Comparison of ENCODE assay signal across 11 mouse cellular contexts in the genomic region with DNA sequence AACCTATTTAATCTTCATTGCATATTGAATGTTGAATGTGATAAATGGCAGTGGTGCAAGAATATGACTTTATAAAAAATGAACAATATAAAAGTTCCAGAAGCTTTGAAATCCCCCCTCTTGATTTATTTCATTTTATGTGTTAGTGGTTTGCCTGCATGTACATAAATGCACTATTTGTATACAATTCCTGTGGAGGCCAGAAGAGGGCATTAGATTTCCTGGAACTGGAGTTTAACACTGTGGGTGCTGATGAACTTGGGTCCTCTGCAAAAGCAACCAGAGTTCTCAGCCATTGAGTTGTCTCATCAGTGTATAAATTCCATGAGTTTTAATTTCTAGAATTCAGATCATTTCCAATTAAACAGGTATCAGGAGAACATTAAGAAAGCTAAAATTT.
DNase-seq lines count a peak whose midpoint lies in the region; ATAC-seq and TF ChIP-seq lines count a peak whose summit lies in the region.
"Had no signal": no experiment of that assay in that cellular context is flagged by ENCODE, and none has a peak within 500 bp of the region (broad histone marks: within the 10 kb centered on the region; RNA-seq: fewer than 3 reads in every experiment).

No protein-coding gene starts in this region.

- no peak overlapping the region for H3K27ac ChIP-seq in kidney, adult 2 months (ENCODE audit: insufficient read depth, low read depth, low read length)
- H3K27ac ChIP-seq in kidney, embryonic 14.5 days (ENCODE audit: low read depth, low read length), result no peak overlapping the region
- H3K27ac ChIP-seq in midbrain, embryonic 14.5 days (replicated peaks; ENCODE audit: low read depth, low read length), result no peak overlapping the region
- no peak overlapping the region for H3K27ac ChIP-seq in midbrain, embryonic 13.5 days

- H3K9ac ChIP-seq in kidney, embryonic 14.5 days (ENCODE audit: low read depth, low read length), result no peak overlapping the region
- no peak overlapping the region for H3K9ac ChIP-seq in midbrain, embryonic 14.5 days (replicated peaks; ENCODE audit: low read length)
- no peak overlapping the region for H3K9ac ChIP-seq in midbrain, embryonic 13.5 days (replicated peaks)

- no peak for TF ChIP-seq POLR2A in kidney, adult 2 months (IDR thresholded peaks at IDR 0.05; ENCODE audit: low read depth, low read length)

- H3K4me1 ChIP-seq in kidney, adult 2 months (ENCODE audit: control insufficient read depth, insufficient read depth, low read length), result no peaks in the 10 kb centered on the region
- no peaks in the 10 kb centered on the region for H3K4me1 ChIP-seq in kidney, embryonic 14.5 days (ENCODE audit: control insufficient read depth, insufficient read depth, low read length)
- H3K4me1 ChIP-seq in midbrain, embryonic 14.5 days (ENCODE audit: control insufficient read depth, insufficient read depth, low read length), result no peaks in the 10 kb centered on the region
- H3K4me1 ChIP-seq in midbrain, embryonic 13.5 days (replicated peaks), result peaks cover 3% of the 10 kb centered on the region; the same call in 1 of the 2 replicates

- no peak overlapping the region for H3K4me2 ChIP-seq in kidney, embryonic 14.5 days (replicated peaks; ENCODE audit: low read depth, low read length)
- H3K4me2 ChIP-seq in midbrain, embryonic 14.5 days (ENCODE audit: low read length), result no peak overlapping the region
- H3K4me2 ChIP-seq in midbrain, embryonic 13.5 days (replicated peaks), result no peak overlapping the region

- H3K27me3 ChIP-seq in kidney, adult 2 months (replicated peaks; ENCODE audit: control insufficient read depth, insufficient read depth, low read length), result no peaks in the 10 kb centered on the region
- no peaks in the 10 kb centered on the region for H3K27me3 ChIP-seq in kidney, embryonic 14.5 days (ENCODE audit: control insufficient read depth, insufficient read depth, low read length)
- no peaks in the 10 kb centered on the region for H3K27me3 ChIP-seq in midbrain, embryonic 14.5 days (ENCODE audit: control insufficient read depth, insufficient read depth, low read length)
- no peaks in the 10 kb centered on the region for H3K27me3 ChIP-seq in midbrain, embryonic 13.5 days

- no peak overlapping the region for H3K4me3 ChIP-seq in kidney, adult 2 months (ENCODE audit: insufficient read depth, low read depth, low read length)
- no peak overlapping the region for H3K4me3 ChIP-seq in kidney, embryonic 14.5 days (ENCODE audit: low read length)
- H3K4me3 ChIP-seq in midbrain, embryonic 14.5 days (replicated peaks; ENCODE audit: low read depth, low read length), result no peak overlapping the region
- H3K4me3 ChIP-seq in midbrain, embryonic 13.5 days (replicated peaks), result no peak overlapping the region

- DNase-seq in cerebellum, postnatal 14 days, result peak; percentile 18 to 19
- DNase-seq in cerebellum, postnatal 36 days, result no peak
- DNase-seq in kidney, adult 2 months, result peak; percentile 15
- DNase-seq in midbrain, embryonic 14.5 days, result peak; percentile 64
- peak; percentile 32 for DNase-seq in retina, embryonic 14.5 days (ENCODE audit: low spot score)
- DNase-seq: heart, postnatal 4 days; kidney, postnatal 4 days; thymus, adult 2 months had no signal

- no peaks in the 10 kb centered on the region for H3K36me3 ChIP-seq in kidney, adult 2 months (ENCODE audit: control insufficient read depth, insufficient read depth, low read length)
- no peaks in the 10 kb centered on the region for H3K36me3 ChIP-seq in kidney, embryonic 14.5 days (ENCODE audit: control insufficient read depth, insufficient read depth, low read length)
- peaks cover 16% of the 10 kb centered on the region for H3K36me3 ChIP-seq in midbrain, embryonic 14.5 days (ENCODE audit: control insufficient read depth, insufficient read depth, low read length)
- peaks cover 22% of the 10 kb centered on the region for H3K36me3 ChIP-seq in midbrain, embryonic 13.5 days

- ATAC-seq in kidney, embryonic 14.5 days (ENCODE audit: low FRiP score, low TSS enrichment), result no peak
- no peak for ATAC-seq in midbrain, embryonic 14.5 days (ENCODE audit: low FRiP score, low TSS enrichment)
- no peak for ATAC-seq in midbrain, embryonic 13.5 days
- no peak for ATAC-seq in monocyte, adult 5-6 weeks (replicated peaks; ENCODE audit: insufficient number of reproducible peaks, low FRiP score, low TSS enrichment, poor library complexity, severe bottlenecking)

- TF ChIP-seq CTCF in kidney, adult 2 months (conservative IDR thresholded peaks at IDR 0.05; ENCODE audit: insufficient read depth, insufficient read length, low read depth, low read length), result no peak

- no peaks in the 10 kb centered on the region for H3K9me3 ChIP-seq in kidney, embryonic 14.5 days (ENCODE audit: control insufficient read depth, low read length)
- H3K9me3 ChIP-seq in midbrain, embryonic 14.5 days (ENCODE audit: control insufficient read depth, low read length), result no peaks in the 10 kb centered on the region
- no peaks in the 10 kb centered on the region for H3K9me3 ChIP-seq in midbrain, embryonic 13.5 days

Comparison
In these comparisons a context has a peak if more than half of its experiments do, and no peak if none do; other contexts are left out.
1. DNase-seq: peak in cerebellum, postnatal 14 days (2 of 2), kidney, adult 2 months (single experiment), midbrain, embryonic 14.5 days (single experiment) and retina, embryonic 14.5 days (single experiment); none in cerebellum, postnatal 36 days (0 of 2).